In the genomic region with DNA sequence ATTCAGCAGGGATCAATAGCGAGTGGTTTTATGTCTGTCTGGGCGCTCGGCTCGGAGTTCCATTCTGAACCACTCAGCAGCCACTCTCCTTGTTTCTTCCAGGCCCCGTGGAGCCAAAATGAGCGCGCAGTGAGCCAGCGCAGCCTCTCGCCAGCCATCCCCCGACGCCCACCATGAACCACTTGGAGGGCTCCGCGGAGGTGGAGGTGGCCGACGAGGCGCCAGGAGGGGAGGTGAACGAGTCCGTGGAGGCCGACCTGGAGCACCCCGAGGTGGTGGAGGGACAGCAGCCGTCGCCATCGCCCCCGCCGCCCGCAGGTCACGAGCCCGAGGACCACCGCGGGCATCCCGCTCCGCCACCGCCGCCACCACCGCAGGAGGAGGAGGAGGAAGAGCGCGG, we compare ENCODE assay signal across 7 mouse cellular contexts.
DNase-seq lines count a peak whose midpoint lies in the region; ATAC-seq lines count a peak whose summit lies in the region.

No protein-coding gene starts in this region.

- no peaks in the 10 kb centered on the region for H3K9me3 ChIP-seq in liver, embryonic 11.5 days (ENCODE audit: control insufficient read depth, low read length)
- H3K9me3 ChIP-seq in forebrain, embryonic 13.5 days (replicated peaks), result no peaks in the 10 kb centered on the region
- no peaks in the 10 kb centered on the region for H3K9me3 ChIP-seq in limb, embryonic 11.5 days (ENCODE audit: control insufficient read depth, low read length)
- H3K9me3 ChIP-seq in stomach, embryonic 15.5 days, result no peaks in the 10 kb centered on the region

- 24% methylated on average over 35 of the region's 37 CpGs for WGBS in liver, embryonic 11.5 days
- 32% methylated on average over 21 of the region's 37 CpGs for WGBS in forebrain, embryonic 13.5 days
- WGBS in limb, embryonic 11.5 days, result 28% methylated on average over 32 of the region's 37 CpGs
- WGBS in stomach, embryonic 15.5 days, result 27% methylated on average over 37 of the region's 37 CpGs

- no peak overlapping the region for H3K9ac ChIP-seq in liver, embryonic 11.5 days (ENCODE audit: low read depth, low read length)
- peak overlapping the region; percentile 54 for H3K9ac ChIP-seq in forebrain, embryonic 13.5 days
- H3K9ac ChIP-seq in limb, embryonic 11.5 days (ENCODE audit: low read length), result no peak overlapping the region; the same call in 1 of the 2 replicates
- H3K9ac ChIP-seq in stomach, embryonic 15.5 days, result no peak overlapping the region

- no peaks in the 10 kb centered on the region for H3K4me1 ChIP-seq in liver, embryonic 11.5 days (replicated peaks; ENCODE audit: control insufficient read depth, insufficient read depth, low read length)
- peaks cover 11% of the 10 kb centered on the region; the same call in 1 of the 2 replicates for H3K4me1 ChIP-seq in forebrain, embryonic 13.5 days
- H3K4me1 ChIP-seq in limb, embryonic 11.5 days (ENCODE audit: control insufficient read depth, insufficient read depth, low read length), result no peaks in the 10 kb centered on the region
- H3K4me1 ChIP-seq in stomach, embryonic 15.5 days, result no peaks in the 10 kb centered on the region

- H3K4me2 ChIP-seq in liver, embryonic 11.5 days, result peak overlapping the region; percentile 61
- H3K4me2 ChIP-seq in forebrain, embryonic 13.5 days, result peak overlapping the region; percentile 62
- peak overlapping the region; percentile 48 for H3K4me2 ChIP-seq in limb, embryonic 11.5 days (ENCODE audit: low read depth, severe bottlenecking)
- H3K4me2 ChIP-seq in stomach, embryonic 15.5 days, result peak overlapping the region; percentile 67

- no peak overlapping the region for H3K27ac ChIP-seq in liver, embryonic 11.5 days (ENCODE audit: low read depth, low read length)
- no peak overlapping the region for H3K27ac ChIP-seq in forebrain, embryonic 13.5 days
- H3K27ac ChIP-seq in limb, embryonic 11.5 days (replicated peaks; ENCODE audit: low read depth, low read length), result no peak overlapping the region
- H3K27ac ChIP-seq in stomach, embryonic 15.5 days, result no peak overlapping the region

- H3K4me3 ChIP-seq in liver, embryonic 11.5 days (ENCODE audit: low read depth, low read length), result peak overlapping the region; percentile 37
- peak overlapping the region; percentile 42 for H3K4me3 ChIP-seq in forebrain, embryonic 13.5 days
- H3K4me3 ChIP-seq in limb, embryonic 11.5 days (ENCODE audit: low read depth, low read length), result peak overlapping the region; percentile 28
- H3K4me3 ChIP-seq in stomach, embryonic 15.5 days (replicated peaks), result peak overlapping the region; percentile 40

- no peak for DNase-seq in liver, embryonic 11.5 days (ENCODE audit: low spot score)
- no peak for DNase-seq in liver
- DNase-seq in limb, embryonic 11.5 days (ENCODE audit: low spot score), result peak; percentile 36
- no peak for DNase-seq in adrenal gland, postnatal 36 days

- peaks cover 38% of the 10 kb centered on the region for H3K27me3 ChIP-seq in liver, embryonic 11.5 days (replicated peaks; ENCODE audit: control insufficient read depth, insufficient read depth, low read length)
- H3K27me3 ChIP-seq in forebrain, embryonic 13.5 days, result peaks cover 49% of the 10 kb centered on the region
- peaks cover 33% of the 10 kb centered on the region for H3K27me3 ChIP-seq in limb, embryonic 11.5 days (ENCODE audit: control insufficient read depth, insufficient read depth, low read length)
- H3K27me3 ChIP-seq in stomach, embryonic 15.5 days (replicated peaks), result peaks cover 31% of the 10 kb centered on the region

- no peak for ATAC-seq in liver, embryonic 11.5 days (replicated peaks; ENCODE audit: low FRiP score)
- ATAC-seq in forebrain, embryonic 13.5 days, result no peak; the same call in none of the 2 replicates
- no peak for ATAC-seq in limb, embryonic 11.5 days (ENCODE audit: insufficient number of reproducible peaks, low FRiP score, low TSS enrichment, low read depth)
- no peak; the same call in 1 of the 2 replicates for ATAC-seq in stomach, embryonic 15.5 days (ENCODE audit: insufficient read depth, low FRiP score, low read depth)
- ATAC-seq in cerebellum, adult (ENCODE audit: insufficient number of reproducible peaks, low FRiP score, low TSS enrichment), result no peak

- H3K36me3 ChIP-seq in liver, embryonic 11.5 days (ENCODE audit: control insufficient read depth, insufficient read depth, low read length), result no peaks in the 10 kb centered on the region
- H3K36me3 ChIP-seq in forebrain, embryonic 13.5 days (ENCODE audit: poor library complexity, severe bottlenecking), result 0 out of 2 replicates have a peak, but pooled peaks cover 4% of the 10 kb centered on the region
- no peaks in the 10 kb centered on the region for H3K36me3 ChIP-seq in limb, embryonic 11.5 days (ENCODE audit: control insufficient read depth, insufficient read depth, low read length)
- H3K36me3 ChIP-seq in stomach, embryonic 15.5 days, result no peaks in the 10 kb centered on the region
